Mouse (Mus musculus): ENCODE measurements around the gene Abhd15.

GRCm38 (mm10) chr11:77545261-77545660 is 30.3 kb downstream of the Abhd15 start:
- no peak for TF ChIP-seq CTCF (IDR thresholded peaks at IDR 0.05; ENCODE audit: insufficient read depth, low read length)
- TF ChIP-seq POLR2A (IDR thresholded peaks at IDR 0.05; ENCODE audit: borderline replicate concordance, extremely low read depth, low read depth, low read length): no peak

Measured in lung, adult 2 months (tissue).